13 mouse cellular contexts compared by ENCODE assay signal in the genomic region with DNA sequence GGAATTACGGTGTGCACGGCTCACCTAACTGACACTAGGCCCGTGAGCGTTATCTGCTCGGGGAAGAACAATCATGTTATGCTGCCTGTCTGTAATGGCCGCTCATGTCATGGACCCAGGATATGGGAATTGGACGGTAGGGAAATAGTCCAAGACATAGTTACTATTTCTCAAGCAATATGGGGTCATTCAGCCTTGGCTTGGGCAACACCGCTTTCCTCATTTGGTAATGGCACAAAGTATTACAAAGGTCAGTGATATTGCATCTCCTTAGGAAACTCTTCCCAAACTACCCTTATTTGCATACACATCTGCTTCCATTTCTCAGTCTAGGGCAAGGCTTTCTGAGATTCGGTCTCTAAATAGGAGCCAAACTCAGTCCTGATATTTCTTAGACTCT. TPM values are rescaled to one million over a fixed set of nuclear protein-coding genes. Genes with fewer than 3 reads are reported as not detected.
"Had no signal": no experiment of that assay in that cellular context is flagged by ENCODE, and none has a peak within 500 bp of the region (broad histone marks: within the 10 kb centered on the region; RNA-seq: fewer than 3 reads in every experiment).

No protein-coding gene starts in this region.

- H3K9ac ChIP-seq: kidney, embryonic 15.5 days; limb, embryonic 15.5 days; liver, embryonic 12.5 days; lung, embryonic 14.5 days; midbrain, embryonic 13.5 days had no signal

- H3K4me3 ChIP-seq: kidney, embryonic 15.5 days; limb, embryonic 15.5 days; liver, embryonic 12.5 days; midbrain, embryonic 13.5 days had no signal

- H3K27me3 ChIP-seq: kidney, embryonic 15.5 days; limb, embryonic 15.5 days had no signal

- H3K27ac ChIP-seq: kidney, embryonic 15.5 days; limb, embryonic 15.5 days; liver, embryonic 12.5 days; midbrain, embryonic 13.5 days had no signal

- ATAC-seq: liver, embryonic 12.5 days; midbrain, embryonic 13.5 days had no signal

- H3K9me3 ChIP-seq: kidney, embryonic 15.5 days; limb, embryonic 15.5 days; liver, embryonic 12.5 days; midbrain, embryonic 13.5 days had no signal

- DNase-seq: kidney, adult 18-20 months; kidney, postnatal 14 days; layer of hippocampus, adult 9-11 months; layer of hippocampus, postnatal 36 days; lung, embryonic 14.5 days; lung, postnatal 14 days; right cerebral cortex, postnatal 14 days; thymus, postnatal 36 days had no signal

- H3K4me2 ChIP-seq: kidney, embryonic 15.5 days; limb, embryonic 15.5 days; liver, embryonic 12.5 days; lung, embryonic 14.5 days; midbrain, embryonic 13.5 days had no signal

RNA-seq across cellular contexts. Expression of a gene that starts 56.5 kb away (rescaled TPM):
- total RNA-seq: megakaryocyte-erythroid progenitor cell, adult 5-6 weeks had no signal
